Mouse (Mus musculus) myocyte (in vitro differentiated cells): Measurements from ENCODE around the gene Hist2h4.

Experiments used
- E2F4 ChIP-seq: IDR thresholded peaks from one replicate; pipeline ENCODE4 v1.6.1; 2011; ENCODE audit warnings: mild to moderate bottlenecking, control low read depth, moderate library complexity; ENCODE audit not compliant: insufficient read depth
- POLR2A ChIP-seq: IDR thresholded peaks from one replicate; pipeline ENCODE4 v1.6.1; 2011; ENCODE audit warnings: low read depth, mild to moderate bottlenecking, control low read depth, moderate library complexity; ENCODE audit not compliant: insufficient read length
- TCF12 ChIP-seq: IDR thresholded peaks from one replicate; pipeline ENCODE4 v1.6.1; 2011; ENCODE audit warnings: mild to moderate bottlenecking, control low read depth; ENCODE audit not compliant: poor library complexity, insufficient read depth, severe bottlenecking
- USF1 ChIP-seq: IDR thresholded peaks from one replicate; pipeline ENCODE4 v1.6.1; 2011; ENCODE audit warnings: low read depth, mild to moderate bottlenecking, control low read depth, moderate library complexity

DNA sequence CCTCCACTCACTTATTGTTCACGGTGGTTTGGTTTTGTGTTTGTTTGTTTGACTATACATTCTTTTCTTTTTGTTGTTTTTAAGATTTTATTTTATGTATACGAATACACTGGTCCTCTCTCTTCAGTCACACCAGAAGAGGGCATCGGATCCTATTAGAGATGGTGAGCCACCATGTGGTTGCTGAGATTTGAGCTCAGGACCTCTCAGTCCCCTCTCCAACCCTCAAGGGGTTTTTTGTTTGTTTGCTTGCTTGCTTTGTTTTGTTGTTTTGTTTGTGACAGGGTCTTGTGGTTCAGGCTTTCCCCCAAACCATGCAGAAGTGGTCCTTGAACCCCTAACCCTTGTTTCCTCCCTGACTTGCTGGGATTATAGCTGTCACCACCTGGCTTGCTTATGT lies 1.5 kb downstream of the Hist2h4 start:
- no peak for TF ChIP-seq USF1
- TF ChIP-seq POLR2A = no peak
- no peak for TF ChIP-seq TCF12
- no peak for TF ChIP-seq E2F4
